Mouse (Mus musculus) cerebellum, adult 2 months (tissue): Measurements from ENCODE around the gene Ptch2. TPM values are rescaled to one million over a fixed set of nuclear protein-coding genes. Genes with fewer than 3 reads are reported as not detected.

ENCODE experiments used
- DNase-seq, 2 experiments: peaks; one replicate each; pipeline ENCODE4 v3.0.0; 2021
- H3K27ac ChIP-seq: fragments of 200-500 bp; 2 replicates; pipeline ENCODE4 v1.5.1; 2012; ENCODE audit warnings: low read length, control low read depth, inconsistent platforms; ENCODE audit not compliant: insufficient read depth
- H3K27me3 ChIP-seq: fragments of 200-500 bp; 2 replicates; pipeline ENCODE4 v1.6.1; 2012; ENCODE audit warnings: inconsistent platforms, mild to moderate bottlenecking, low read length, moderate library complexity; ENCODE audit not compliant: control insufficient read depth, insufficient read depth
- H3K4me1 ChIP-seq: fragments of 200-500 bp; 2 replicates; pipeline ENCODE4 v1.6.1; 2011; ENCODE audit warnings: low read length; ENCODE audit not compliant: control insufficient read depth, insufficient read depth
- H3K4me3 ChIP-seq: fragments of 200-500 bp; replicated peaks from 2 replicates; pipeline ENCODE3; 2011; ENCODE audit warnings: mild to moderate bottlenecking, low read depth, low read length, control low read depth; ENCODE audit not compliant: insufficient read depth
- CTCF ChIP-seq: fragments of 200-500 bp; IDR thresholded peaks from 2 replicates; pipeline ENCODE4 v1.5.1; 2011; ENCODE audit warnings: low read depth, mild to moderate bottlenecking, control low read depth, low read length, moderate library complexity, borderline replicate concordance; ENCODE audit not compliant: insufficient read depth
- POLR2A ChIP-seq: fragments of 200-500 bp; IDR thresholded peaks from 2 replicates; pipeline ENCODE4 v1.6.1; 2011; ENCODE audit warnings: low read length, control low read depth, borderline replicate concordance; ENCODE audit not compliant: insufficient read depth
- WGBS: fragments of 180-500 bp; shearing (Covaris S2); methylation state at CpG from one replicate; pipeline ENCODE4 v1.1.7; 2018; 5-methylcytosine and 5-hydroxymethylcytosine counted together
- polyA plus RNA-seq: library from polyadenylated mRNA; depleted of rRNA; stranded (reverse); fragments of >200 nt; gene quantifications from 2 replicates; pipeline ENCODE4 v1.2.3, GENCODE M21; 2012

Gene Ptch2
- polyA plus RNA-seq, 1 experiment = 3.6 TPM

DNA sequence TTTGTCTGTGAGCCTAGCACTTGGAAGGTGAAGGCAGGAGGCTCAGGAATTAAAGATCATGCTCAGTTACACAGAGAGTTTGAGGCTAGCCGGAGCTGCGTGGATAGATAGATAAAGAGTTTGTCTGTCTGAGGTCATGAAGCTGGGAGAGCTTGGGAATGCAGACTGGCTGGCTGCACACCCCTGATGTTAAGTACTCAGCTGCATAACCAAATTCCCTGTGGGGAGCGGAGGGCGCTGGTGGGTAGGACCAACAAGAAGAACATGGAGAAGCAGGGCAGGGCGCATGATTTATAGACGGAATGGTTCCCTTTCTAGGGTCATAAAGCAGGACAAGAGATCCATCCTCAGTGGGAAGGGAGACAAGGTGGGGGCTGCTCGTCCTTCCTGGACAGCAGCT lies 47.1 kb downstream of the Ptch2 start:
- 58% methylated on average over 7 of the region's 7 CpGs for WGBS
- no peak overlapping the region for H3K27ac ChIP-seq
- H3K4me3 ChIP-seq = no peak overlapping the region
- DNase-seq = peak in 1 of 2 experiments; percentile 0
- no peaks in the 10 kb centered on the region for H3K27me3 ChIP-seq
- no peaks in the 10 kb centered on the region for H3K4me1 ChIP-seq
- TF ChIP-seq POLR2A (no peak), CTCF (no peak)

- TF ChIP-seq CTCF = no peak
- no peak for TF ChIP-seq POLR2A
- Histone ChIP-seq H3K27me3 (no peaks in the 10 kb centered on the region), H3K4me3 (no peak overlapping the region), H3K27ac (no peak overlapping the region), H3K4me1 (no peaks in the 10 kb centered on the region)
- DNase-seq = no peak
- WGBS = 94% methylated on average over 13 of the region's 13 CpGs
Measured at GRCm38 (mm10) chr4:117145248-117145647, 49.4 kb downstream of the Ptch2 start.

- Histone ChIP-seq H3K4me3 (no peak overlapping the region), H3K27me3 (no peaks in the 10 kb centered on the region), H3K27ac (no peak overlapping the region), H3K4me1 (no peaks in the 10 kb centered on the region)
- DNase-seq = peak; percentile 76 to 77
- TF ChIP-seq POLR2A (no peak), CTCF (peak; percentile 70)
- 26% methylated on average over 15 of the region's 15 CpGs for WGBS
Measured at GRCm38 (mm10) chr4:117146176-117146575, 50.3 kb downstream of the Ptch2 start.

- no peak for TF ChIP-seq CTCF
- no peak for TF ChIP-seq POLR2A
- WGBS = 79% methylated on average over 18 of the region's 18 CpGs
- no peak for DNase-seq
- H3K27me3 ChIP-seq = no peaks in the 10 kb centered on the region
- no peaks in the 10 kb centered on the region for H3K4me1 ChIP-seq
- H3K4me3 ChIP-seq = no peak overlapping the region
- no peak overlapping the region for H3K27ac ChIP-seq
Measured at GRCm38 (mm10) chr4:117148047-117148713, 52.3 kb downstream of the Ptch2 start.

GRCm38 (mm10) chr4:117148815-117149214 lies 52.9 kb downstream of the Ptch2 start:
- Histone ChIP-seq H3K27ac (no peak overlapping the region), H3K27me3 (no peaks in the 10 kb centered on the region), H3K4me3 (no peak overlapping the region), H3K4me1 (no peaks in the 10 kb centered on the region)
- 60% methylated on average over 24 of the region's 24 CpGs for WGBS
- DNase-seq = no peak
- TF ChIP-seq POLR2A = no peak
- TF ChIP-seq CTCF = no peak

DNA sequence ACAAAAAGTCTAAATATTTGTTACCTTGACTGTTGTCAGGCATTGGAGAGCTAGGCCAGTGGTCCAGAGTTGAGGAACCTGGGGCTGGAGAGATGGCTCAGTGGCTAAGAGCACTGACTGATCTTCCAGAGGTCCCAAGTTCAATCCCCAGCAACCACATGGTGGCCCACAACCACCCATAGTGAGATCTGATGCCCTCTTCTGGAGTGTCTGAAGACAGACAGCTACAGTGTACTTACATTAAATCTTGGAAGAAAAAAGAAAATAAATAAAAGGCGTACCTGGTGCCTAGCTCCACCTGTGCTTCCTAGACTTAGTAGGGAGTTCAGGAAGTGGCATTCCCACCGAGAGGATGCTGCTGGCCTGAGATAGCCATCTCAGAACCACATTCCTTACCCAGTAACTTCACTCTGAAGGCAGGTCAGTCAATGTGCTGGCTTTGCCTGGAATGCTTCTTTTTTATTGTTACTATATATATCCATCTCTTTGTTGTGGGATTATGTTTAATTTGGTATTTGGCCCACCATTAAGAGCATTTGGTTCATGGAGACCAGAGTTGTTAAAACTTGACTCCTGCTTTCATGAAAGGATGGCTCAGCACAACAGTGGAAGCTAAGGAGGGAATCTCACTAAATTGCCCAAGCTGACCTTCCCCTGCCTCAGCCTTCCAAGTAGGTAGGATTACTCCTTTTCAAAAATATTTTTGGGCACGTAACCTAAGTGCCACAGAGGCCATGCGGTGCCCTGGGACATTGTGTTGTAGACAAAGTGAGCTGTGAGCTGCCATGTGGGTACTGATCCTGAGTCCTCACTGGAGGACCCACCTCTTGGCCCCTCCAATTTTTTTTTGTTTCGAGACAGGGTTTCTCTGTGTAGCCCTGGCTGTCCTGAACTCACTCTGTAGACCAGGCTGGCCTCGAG lies 53.7 kb downstream of the Ptch2 start:
- no peak overlapping the region for H3K4me3 ChIP-seq
- H3K27ac ChIP-seq = no peak overlapping the region
- WGBS = 76% methylated on average over 6 of the region's 6 CpGs
- TF ChIP-seq POLR2A = no peak
- no peak for TF ChIP-seq CTCF
- no peaks in the 10 kb centered on the region for H3K27me3 ChIP-seq
- DNase-seq = no peak
- H3K4me1 ChIP-seq = no peaks in the 10 kb centered on the region

GRCm38 (mm10) chr4:117150212-117150733 lies 54.4 kb downstream of the Ptch2 start:
- Histone ChIP-seq H3K27ac (no peak overlapping the region), H3K27me3 (no peaks in the 10 kb centered on the region), H3K4me3 (no peak overlapping the region), H3K4me1 (no peaks in the 10 kb centered on the region)
- TF ChIP-seq POLR2A = no peak
- TF ChIP-seq CTCF = no peak
- WGBS = 83% methylated on average over 6 of the region's 6 CpGs
- no peak for DNase-seq
